Comparison of ENCODE assay signal across 22 mouse cellular contexts in the genomic region with DNA sequence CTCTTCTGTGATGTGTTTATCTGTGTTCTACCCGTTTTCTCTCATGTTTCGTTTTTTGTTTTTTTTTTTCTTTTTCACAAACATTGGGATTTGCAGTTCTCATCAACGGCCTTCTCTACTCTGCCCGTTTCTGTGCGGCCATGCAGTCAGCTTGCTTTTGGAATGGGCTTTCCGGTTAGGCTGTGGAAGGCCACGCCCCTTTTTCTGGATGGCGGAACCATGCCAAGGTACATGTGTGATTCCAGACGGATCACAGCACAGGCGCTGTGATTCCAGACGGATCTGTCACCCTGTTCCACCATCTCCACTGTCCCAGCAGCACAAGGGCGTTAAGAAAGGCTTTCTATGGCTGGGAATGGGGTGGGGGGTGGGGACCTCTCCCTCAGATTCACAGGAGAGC.
"Had no signal": no experiment of that assay in that cellular context is flagged by ENCODE, and none has a peak within 500 bp of the region (broad histone marks: within the 10 kb centered on the region; RNA-seq: fewer than 3 reads in every experiment).

No protein-coding gene starts in this region.

- H3K4me3 ChIP-seq: heart, embryonic 13.5 days; heart, embryonic 15.5 days; hindbrain, embryonic 13.5 days; hindbrain, embryonic 15.5 days; kidney, embryonic 15.5 days; limb, embryonic 13.5 days; limb, embryonic 15.5 days; liver, embryonic 12.5 days had no signal

- H3K27ac ChIP-seq: heart, embryonic 13.5 days; heart, embryonic 15.5 days; hindbrain, embryonic 13.5 days; hindbrain, embryonic 15.5 days; hindbrain, postnatal 0 days; kidney, embryonic 15.5 days; kidney, postnatal 0 days; limb, embryonic 13.5 days; limb, embryonic 15.5 days; liver, embryonic 12.5 days had no signal

- H3K27me3 ChIP-seq: heart, embryonic 13.5 days; heart, embryonic 15.5 days; hindbrain, embryonic 13.5 days; hindbrain, embryonic 15.5 days; kidney, embryonic 15.5 days; limb, embryonic 13.5 days; limb, embryonic 15.5 days; liver, embryonic 12.5 days had no signal

- H3K36me3 ChIP-seq: heart, embryonic 13.5 days; heart, embryonic 15.5 days; hindbrain, embryonic 13.5 days; hindbrain, embryonic 15.5 days; kidney, embryonic 15.5 days; limb, embryonic 13.5 days; limb, embryonic 15.5 days; liver, embryonic 12.5 days had no signal

- DNase-seq: gastrocnemius, postnatal 14 days; heart, adult 18-20 months; heart, postnatal 14 days; heart, postnatal 36 days; kidney, adult 11 months; kidney, adult 2 months; kidney, adult 9 months; kidney, postnatal 14 days; kidney, postnatal 36 days; layer of hippocampus, adult 9-11 months; layer of hippocampus, postnatal 36 days; left cerebral cortex, postnatal 4 days had no signal

- H3K4me1 ChIP-seq: heart, embryonic 15.5 days had no signal
